Mouse (Mus musculus): ENCODE data around the gene Lpcat3. TPM values are rescaled to one million over a fixed set of nuclear protein-coding genes. Genes with fewer than 3 reads are reported as not detected.
"Not testable (repeated sequence)": the region's sequence is repeated elsewhere in the genome, so short reads cannot be mapped to it uniquely, and the experiment has no call there.

Lpcat3 gene
- total RNA-seq (2021) = 10 to 100 TPM; 31.0 to 32.6 TPM
- long read RNA-seq, experiment 1, transcript Lpcat3-201 (13 exons, 2,281 nt) = major isoform, 23 of 52 reads
- long read RNA-seq, experiment 1, partial matches to known transcripts = 0 of 52 reads
- long read RNA-seq, experiment 1, other reads (novel, unspliced or antisense) = 28 of 52 reads
- long read RNA-seq, experiment 2, transcript Lpcat3-201 (13 exons, 2,281 nt) = major isoform, 30 of 58 reads
- long read RNA-seq, experiment 2, partial matches to known transcripts = 1 of 58 reads
- long read RNA-seq, experiment 2, other reads (novel, unspliced or antisense) = 27 of 58 reads

GRCm38 (mm10) chr6:124662477-124663423 lies at the start of gene Lpcat3:
TSS of gene Lpcat3 (plus strand) at chr6:124663027.
- Histone ChIP-seq H3K27ac (peak within 1 kb of the TSS; percentile 95), H3K4me3 (peak within 1 kb of the TSS; percentile 74)
- peak; percentile 85 for TF ChIP-seq CTCF (conservative IDR thresholded peaks at IDR 0.05)
- peak; percentile 97 for DNase-seq (ENCODE audit: low spot score in 2 of 2)

- no peak overlapping the region for H3K4me3 ChIP-seq
- DNase-seq (ENCODE audit: low spot score in 2 of 2) = no peak
- TF ChIP-seq CTCF (conservative IDR thresholded peaks at IDR 0.05) = no peak
- no peak overlapping the region for H3K27ac ChIP-seq
Observed at GRCm38 (mm10) chr6:124625612-124626011, 37.2 kb upstream of the Lpcat3 start.

- not testable (repeated sequence) for DNase-seq (ENCODE audit: low spot score in 2 of 2); H3K27ac ChIP-seq; H3K4me3 ChIP-seq
Observed at GRCm38 (mm10) chr6:124626184-124626583, 36.6 kb upstream of the Lpcat3 start.

GRCm38 (mm10) chr6:124630763-124631162 lies 32.1 kb upstream of the Lpcat3 start:
- H3K27ac ChIP-seq = no peak overlapping the region
- H3K4me3 ChIP-seq = no peak overlapping the region
- DNase-seq (ENCODE audit: low spot score in 2 of 2) = no peak
- TF ChIP-seq CTCF (conservative IDR thresholded peaks at IDR 0.05) = no peak

GRCm38 (mm10) chr6:124635985-124636384 lies 26.8 kb upstream of the Lpcat3 start, which contains the start of gene C1s2:
TSS of gene C1s2 (minus strand) at chr6:124636085.
- H3K4me3 ChIP-seq; H3K27ac ChIP-seq; DNase-seq (ENCODE audit: low spot score in 2 of 2): not testable (repeated sequence)

GRCm38 (mm10) chr6:124636858-124637460 lies 25.9 kb upstream of the Lpcat3 start:
- TF ChIP-seq CTCF (conservative IDR thresholded peaks at IDR 0.05) = peak; percentile 57
- not testable (repeated sequence) for DNase-seq (ENCODE audit: low spot score in 2 of 2); H3K4me3 ChIP-seq; H3K27ac ChIP-seq

GRCm38 (mm10) chr6:124640041-124640440 lies 22.8 kb upstream of the Lpcat3 start:
- peak; percentile 69 for TF ChIP-seq CTCF (conservative IDR thresholded peaks at IDR 0.05)
- H3K27ac ChIP-seq = no peak overlapping the region
- no peak overlapping the region for H3K4me3 ChIP-seq
- DNase-seq (ENCODE audit: low spot score in 2 of 2) = peak in 1 of 2 experiments; percentile 32

- H3K4me3 ChIP-seq = no peak overlapping the region
- peak; percentile 90 for TF ChIP-seq CTCF (conservative IDR thresholded peaks at IDR 0.05)
- DNase-seq (ENCODE audit: low spot score in 2 of 2) = peak; percentile 39 to 44
- no peak overlapping the region for H3K27ac ChIP-seq
Observed at GRCm38 (mm10) chr6:124640997-124641396, 21.8 kb upstream of the Lpcat3 start.

- DNase-seq (ENCODE audit: low spot score in 2 of 2) = no peak
- Histone ChIP-seq H3K27ac (no peak overlapping the region), H3K4me3 (no peak overlapping the region)
- TF ChIP-seq CTCF (conservative IDR thresholded peaks at IDR 0.05) = no peak
Observed at GRCm38 (mm10) chr6:124646394-124646793, 16.4 kb upstream of the Lpcat3 start.

- no peak overlapping the region for H3K4me3 ChIP-seq
- no peak for DNase-seq (ENCODE audit: low spot score in 2 of 2)
- no peak overlapping the region for H3K27ac ChIP-seq
- no peak for TF ChIP-seq CTCF (conservative IDR thresholded peaks at IDR 0.05)
Observed at GRCm38 (mm10) chr6:124655893-124656292, 6.9 kb upstream of the Lpcat3 start.

GRCm38 (mm10) chr6:124658067-124658466 lies 4.8 kb upstream of the Lpcat3 start:
- no peak overlapping the region for H3K4me3 ChIP-seq
- H3K27ac ChIP-seq = no peak overlapping the region
- no peak for TF ChIP-seq CTCF (conservative IDR thresholded peaks at IDR 0.05)
- DNase-seq (ENCODE audit: low spot score in 2 of 2) = no peak

GRCm38 (mm10) chr6:124661156-124661806 lies 1.5 kb upstream of the Lpcat3 start:
- Histone ChIP-seq H3K4me3 (no peak overlapping the region), H3K27ac (no peak overlapping the region)
- no peak for DNase-seq (ENCODE audit: low spot score in 2 of 2)
- no peak for TF ChIP-seq CTCF (conservative IDR thresholded peaks at IDR 0.05)

Data from layer of hippocampus, adult 2 months (tissue).